Mouse (Mus musculus) heart, adult 2 months (tissue): ENCODE data around the gene Glrx2. TPM values are rescaled to one million over a fixed set of nuclear protein-coding genes. Genes with fewer than 3 reads are reported as not detected.

Experiments used
- DNase-seq, 2 experiments: peaks; one replicate each; pipeline ENCODE4 v3.0.0; 2021
- H3K27ac ChIP-seq: fragments of 200-600 bp; 2 replicates; pipeline ENCODE4 v1.8.1; 2022
- H3K27me3 ChIP-seq: fragments of 200-500 bp; 2 replicates; pipeline ENCODE4 v1.6.1; 2012; ENCODE audit warnings: mild to moderate bottlenecking, low read length, inconsistent platforms, mixed read lengths; ENCODE audit not compliant: control insufficient read depth, insufficient read depth
- H3K36me3 ChIP-seq: fragments of 200-500 bp; 2 replicates; pipeline ENCODE4 v1.6.1; 2012; ENCODE audit warnings: low read length, inconsistent platforms; ENCODE audit not compliant: control insufficient read depth, insufficient read depth
- H3K4me1 ChIP-seq: fragments of 200-500 bp; 2 replicates; pipeline ENCODE4 v1.6.1; 2011; ENCODE audit warnings: low read length; ENCODE audit not compliant: control insufficient read depth, insufficient read depth
- H3K4me3 ChIP-seq: fragments of 200-600 bp; 2 replicates; pipeline ENCODE4 v1.8.1; 2022
- H3K79me2 ChIP-seq: fragments of 200-500 bp; replicated peaks from 2 replicates; pipeline ENCODE4 v1.6.1; 2012; ENCODE audit warnings: mild to moderate bottlenecking, inconsistent platforms, low read length, moderate library complexity, mixed read lengths; ENCODE audit not compliant: control insufficient read depth, insufficient read depth
- H3K9ac ChIP-seq: fragments of 200-500 bp; 2 replicates; pipeline ENCODE4 v1.6.1; 2012; ENCODE audit warnings: low read depth, mild to moderate bottlenecking, control low read depth, inconsistent platforms, low read length, mixed read lengths
- CTCF ChIP-seq: fragments of 200-600 bp; IDR thresholded peaks from 2 replicates; pipeline ENCODE4 v1.8.1; 2022; ENCODE audit warnings: antibody characterized with exemption, mild to moderate bottlenecking, moderate library complexity
- EP300 ChIP-seq: fragments of 200-500 bp; IDR thresholded peaks from 2 replicates; pipeline ENCODE4 v1.6.1; 2011; ENCODE audit warnings: low read depth, low read length, control low read depth; ENCODE audit not compliant: insufficient read depth
- POLR2A ChIP-seq: fragments of 200-500 bp; IDR thresholded peaks from 2 replicates; pipeline ENCODE4 v1.6.1; 2011; ENCODE audit warnings: mild to moderate bottlenecking, low read depth, low read length, control low read depth; ENCODE audit not compliant: insufficient read depth
- WGBS: fragments of 180-500 bp; shearing (Covaris S2); methylation state at CpG from one replicate; pipeline ENCODE4 v1.1.7; 2018; 5-methylcytosine and 5-hydroxymethylcytosine counted together
- intact Hi-C: fragments of 180-260 bp; cut with DNase I; formaldehyde crosslinking; loops from one replicate; pipeline ENCODE4 v1.15.1; 2025
- polyA plus RNA-seq: library from polyadenylated mRNA; depleted of rRNA; stranded (reverse); fragments of >200 nt; gene quantifications from 2 replicates; pipeline ENCODE4 v1.2.3, GENCODE M21; 2012
- total RNA-seq, 2 experiments: library from RNA; stranded (reverse); gene quantifications; 2 replicates each; pipeline ENCODE4 v1.2.3; 2021

Gene Glrx2
- total and polyA plus RNA-seq, 3 experiments: 18.2 to 77.1 (median 68.6) TPM

GRCm38 (mm10) chr1:143764443-143764842, 48.3 kb downstream of the Glrx2 start:
- intact Hi-C loops: no loop called here
- DNase-seq: no peak
- no peaks in the 10 kb centered on the region for H3K27me3 ChIP-seq
- H3K36me3 ChIP-seq: peaks cover 2% of the 10 kb centered on the region; the same call in 1 of the 2 replicates
- no peaks in the 10 kb centered on the region for H3K79me2 ChIP-seq
- H3K4me1 ChIP-seq: no peaks in the 10 kb centered on the region
- no peak overlapping the region for H3K9ac ChIP-seq
- TF ChIP-seq POLR2A (no peak), EP300 (no peak), CTCF (peak; percentile 40)
- H3K27ac ChIP-seq: no peak overlapping the region
- WGBS: 66% methylated on average over 1 of the region's 1 CpGs
- no peak overlapping the region for H3K4me3 ChIP-seq

GRCm38 (mm10) chr1:143765801-143766200, 49.7 kb downstream of the Glrx2 start:
- TF ChIP-seq POLR2A: no peak
- no peak for TF ChIP-seq CTCF
- no peak for TF ChIP-seq EP300
- Histone ChIP-seq H3K9ac (no peak overlapping the region), H3K27me3 (no peaks in the 10 kb centered on the region), H3K36me3 (peaks cover 2% of the 10 kb centered on the region; the same call in 1 of the 2 replicates), H3K27ac (no peak overlapping the region), H3K4me1 (no peaks in the 10 kb centered on the region), H3K79me2 (no peaks in the 10 kb centered on the region), H3K4me3 (no peak overlapping the region)
- WGBS: 67% methylated on average over 4 of the region's 4 CpGs
- intact Hi-C loops: no loop called here
- DNase-seq: no peak

DNA sequence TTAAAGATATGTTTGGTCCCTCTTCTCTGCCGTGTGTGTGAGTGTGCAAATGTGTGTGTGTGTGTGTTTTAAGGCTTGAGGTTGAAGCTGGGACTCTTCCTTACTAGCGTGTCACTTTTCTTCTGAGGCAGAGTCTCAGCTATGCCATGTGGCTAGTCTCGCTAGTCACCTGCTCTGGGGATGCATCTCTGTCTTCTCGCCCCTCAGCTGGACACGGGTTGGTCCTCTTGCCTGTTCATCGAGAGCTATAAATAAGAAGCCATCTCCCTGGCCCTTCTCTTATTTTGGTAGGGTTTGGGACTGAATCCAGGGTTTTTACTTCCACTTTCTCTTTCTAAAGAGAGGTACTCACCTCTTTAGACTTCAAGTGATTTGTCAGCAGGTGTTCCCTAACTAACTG, 50.1 kb downstream of the Glrx2 start:
- TF ChIP-seq EP300 (no peak), CTCF (no peak), POLR2A (no peak)
- H3K4me1 ChIP-seq: no peaks in the 10 kb centered on the region
- H3K36me3 ChIP-seq: peaks cover 2% of the 10 kb centered on the region; the same call in 1 of the 2 replicates
- H3K27me3 ChIP-seq: no peaks in the 10 kb centered on the region
- H3K9ac ChIP-seq: no peak overlapping the region
- no peaks in the 10 kb centered on the region for H3K79me2 ChIP-seq
- DNase-seq: no peak
- intact Hi-C loops: no loop called here
- no peak overlapping the region for H3K27ac ChIP-seq
- WGBS: 74% methylated on average over 6 of the region's 6 CpGs
- no peak overlapping the region for H3K4me3 ChIP-seq

DNA sequence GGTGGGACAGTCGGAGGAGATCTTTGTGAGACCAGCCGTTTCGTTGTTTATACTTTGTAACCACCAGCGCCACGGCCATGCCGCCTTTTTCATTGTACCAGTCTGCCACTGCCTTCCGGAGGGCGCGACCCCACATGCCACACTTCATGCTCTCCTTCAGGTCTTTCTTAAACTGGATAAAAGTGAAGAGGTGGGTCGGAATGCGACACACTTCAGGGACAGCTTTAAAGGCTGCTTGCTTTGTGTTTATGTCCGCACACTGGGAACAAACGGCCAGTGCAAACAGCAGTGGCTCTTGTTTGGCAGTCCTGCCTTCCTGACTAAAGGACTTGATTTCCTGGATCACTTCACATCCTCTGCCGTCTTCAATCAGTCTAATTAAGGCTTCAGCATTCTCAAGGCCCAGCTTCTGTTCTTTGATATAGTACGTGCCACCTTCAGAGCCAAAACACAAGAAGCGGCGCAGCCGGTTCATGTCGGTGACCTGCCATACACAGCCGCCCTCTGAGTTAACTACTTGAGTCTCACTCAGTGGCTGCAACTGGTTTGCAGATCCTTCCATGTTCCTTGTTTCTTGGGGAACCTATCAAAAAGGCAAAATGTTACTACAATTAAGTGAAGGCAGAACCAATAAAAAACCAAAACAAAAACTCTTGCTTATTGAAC, 54.4 kb downstream of the Glrx2 start:
- intact Hi-C loops: no loop called here
- H3K36me3 ChIP-seq: peaks cover 2% of the 10 kb centered on the region; the same call in 1 of the 2 replicates
- no peak for DNase-seq
- no peaks in the 10 kb centered on the region for H3K27me3 ChIP-seq
- H3K4me3 ChIP-seq: no peak overlapping the region
- no peaks in the 10 kb centered on the region for H3K4me1 ChIP-seq
- no peaks in the 10 kb centered on the region; the same call in 1 of the 2 replicates for H3K79me2 ChIP-seq
- TF ChIP-seq EP300 (no peak), CTCF (no peak), POLR2A (no peak)
- WGBS: 74% methylated on average over 20 of the region's 20 CpGs
- H3K27ac ChIP-seq: no peak overlapping the region
- no peak overlapping the region for H3K9ac ChIP-seq

- Histone ChIP-seq H3K4me3 (no peak overlapping the region), H3K4me1 (0 out of 2 replicates have a peak, but pooled peaks cover 1% of the 10 kb centered on the region), H3K79me2 (no peaks in the 10 kb centered on the region; the same call in 1 of the 2 replicates), H3K36me3 (no peaks in the 10 kb centered on the region), H3K27me3 (no peaks in the 10 kb centered on the region), H3K27ac (no peak overlapping the region), H3K9ac (no peak overlapping the region)
- intact Hi-C loops: no loop called here
- TF ChIP-seq POLR2A (no peak), EP300 (no peak), CTCF (no peak)
- WGBS: 54% methylated on average over 7 of the region's 7 CpGs
- DNase-seq: no peak
Measured at GRCm38 (mm10) chr1:143773082-143773481, 56.9 kb downstream of the Glrx2 start.

DNA sequence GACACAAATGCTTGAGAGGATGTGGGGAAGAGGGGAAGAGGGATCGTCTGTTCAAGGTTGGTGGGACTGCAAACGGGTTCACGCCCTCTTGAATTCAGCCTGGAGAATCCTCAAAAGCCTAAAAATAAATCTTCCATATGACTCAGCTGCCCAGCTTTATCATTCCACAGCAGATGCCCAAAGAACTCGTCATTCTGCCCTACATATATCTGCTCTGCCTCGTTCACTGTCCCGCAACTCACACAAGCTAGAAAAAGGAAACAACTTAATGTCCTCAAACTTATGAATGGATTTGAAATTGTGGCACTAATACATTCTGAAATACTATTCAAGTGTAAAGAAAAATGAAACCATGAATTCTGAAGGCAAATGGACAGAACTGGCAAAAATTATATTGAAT, 57.8 kb downstream of the Glrx2 start:
- 55% methylated on average over 6 of the region's 6 CpGs for WGBS
- peaks cover 2% of the 10 kb centered on the region; the same call in 1 of the 2 replicates for H3K36me3 ChIP-seq

More for the DNA sequence above, 57.8 kb downstream of the Glrx2 start:
- H3K27me3 ChIP-seq: no peaks in the 10 kb centered on the region
- H3K4me3 ChIP-seq: no peak overlapping the region
- H3K79me2 ChIP-seq: no peaks in the 10 kb centered on the region; the same call in 1 of the 2 replicates
- TF ChIP-seq EP300 (no peak), CTCF (no peak), POLR2A (no peak)
- no peak overlapping the region for H3K27ac ChIP-seq
- intact Hi-C loops: no loop called here
- 0 out of 2 replicates have a peak, but pooled peaks cover 1% of the 10 kb centered on the region for H3K4me1 ChIP-seq
- DNase-seq: no peak
- H3K9ac ChIP-seq: no peak overlapping the region
